Mouse (Mus musculus) kidney, embryonic 15.5 days (tissue): ENCODE measurements around the gene Slc16a6. TPM values are rescaled to one million over a fixed set of nuclear protein-coding genes. Genes with fewer than 3 reads are reported as not detected.
A peak's percentile ranks its signal among the peaks of the same experiment; 100 is the strongest.

ENCODE experiments used
- ATAC-seq: fragments of 200-750 bp; cut with Nextera tagmentation; replicated peaks from 2 replicates; pipeline ENCODE4 v1.8.0; 2017; ENCODE audit warnings: moderate TSS enrichment; ENCODE audit not compliant: low FRiP score
- H3K27ac ChIP-seq: fragments of 300-500 bp; sonication (generic); 2 replicates; pipeline ENCODE4 v1.5.1; 2015; ENCODE audit warnings: mild to moderate bottlenecking, inconsistent platforms
- H3K27me3 ChIP-seq: fragments of 300-500 bp; sonication (generic); 2 replicates; pipeline ENCODE4 v1.6.1; 2015; ENCODE audit warnings: inconsistent platforms
- H3K36me3 ChIP-seq: fragments of 300-500 bp; sonication (generic); 2 replicates; pipeline ENCODE4 v1.6.1; 2015; ENCODE audit warnings: inconsistent platforms
- H3K4me1 ChIP-seq: fragments of 300-500 bp; sonication (generic); 2 replicates; pipeline ENCODE4 v1.6.1; 2015; ENCODE audit warnings: inconsistent platforms
- H3K4me2 ChIP-seq: fragments of 300-500 bp; sonication (generic); 2 replicates; pipeline ENCODE4 v1.6.1; 2015; ENCODE audit warnings: moderate library complexity, mild to moderate bottlenecking, inconsistent platforms
- H3K4me3 ChIP-seq: fragments of 300-500 bp; sonication (generic); replicated peaks from 2 replicates; pipeline ENCODE4 v1.5.1; 2015; ENCODE audit warnings: mild to moderate bottlenecking, inconsistent platforms
- H3K9ac ChIP-seq: fragments of 300-500 bp; sonication (generic); 2 replicates; pipeline ENCODE4 v1.6.1; 2015; ENCODE audit warnings: mild to moderate bottlenecking, inconsistent platforms
- H3K9me3 ChIP-seq: fragments of 300-500 bp; sonication (generic); replicated peaks from 2 replicates; pipeline ENCODE4 v1.6.1; 2016; ENCODE audit warnings: inconsistent platforms
- WGBS: fragments of 180-500 bp; shearing (Covaris S2); methylation state at CpG from one replicate; pipeline ENCODE4 v1.1.7; 2015; ENCODE audit warnings: mixed read lengths; 5-methylcytosine and 5-hydroxymethylcytosine counted together
- polyA plus RNA-seq: library from polyadenylated mRNA; unstranded; fragments of >200 nt; fragmentation: Nextera tagmentation; extraction: Ambion mirVana; gene quantifications from 2 replicates; pipeline ENCODE4 v1.2.1, GENCODE M21; 2015

Gene Slc16a6
- polyA plus RNA-seq, 1 experiment from 2014 or later: 8.8 TPM

DNA sequence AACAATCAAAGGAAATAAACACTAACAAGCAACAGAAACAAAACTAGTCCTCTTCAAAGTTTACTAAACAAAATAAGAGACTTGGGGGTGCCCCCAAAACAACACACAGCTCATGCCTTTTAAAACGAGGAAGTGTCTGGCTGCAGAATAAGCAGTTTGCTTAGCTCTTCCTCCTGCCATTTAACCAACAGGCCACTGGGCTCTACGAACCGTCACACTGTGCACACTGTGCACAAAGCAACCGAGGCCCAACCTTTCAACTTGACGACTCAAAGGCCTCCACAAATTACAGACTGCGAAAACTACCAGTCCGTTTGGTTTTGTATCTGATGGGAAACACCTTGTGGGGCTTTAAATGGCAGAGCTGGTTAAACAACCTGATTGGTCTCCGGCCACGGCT, 3.2 kb downstream of the Slc16a6 start:
- H3K27me3 ChIP-seq: no peaks in the 10 kb centered on the region
- peaks cover 31% of the 10 kb centered on the region for H3K4me1 ChIP-seq
- 49% methylated on average over 9 of the region's 9 CpGs for WGBS
- no peak overlapping the region for H3K4me3 ChIP-seq
- no peak overlapping the region for H3K9ac ChIP-seq
- no peak overlapping the region for H3K27ac ChIP-seq
- H3K36me3 ChIP-seq: no peaks in the 10 kb centered on the region
- no peak overlapping the region for H3K4me2 ChIP-seq
- no peak for ATAC-seq
- no peaks in the 10 kb centered on the region for H3K9me3 ChIP-seq

- H3K9me3 ChIP-seq: no peaks in the 10 kb centered on the region
- H3K4me2 ChIP-seq: no peak overlapping the region
- H3K36me3 ChIP-seq: no peaks in the 10 kb centered on the region
- no peak for ATAC-seq
- H3K27me3 ChIP-seq: no peaks in the 10 kb centered on the region
- no peak overlapping the region for H3K9ac ChIP-seq
- H3K4me3 ChIP-seq: no peak overlapping the region
- H3K4me1 ChIP-seq: peaks cover 24% of the 10 kb centered on the region
- no peak overlapping the region for H3K27ac ChIP-seq
- 84% methylated on average over 5 of the region's 5 CpGs for WGBS
These were observed 5.3 kb downstream of the Slc16a6 start for GRCm38 (mm10) chr11:109468133-109468532.

DNA sequence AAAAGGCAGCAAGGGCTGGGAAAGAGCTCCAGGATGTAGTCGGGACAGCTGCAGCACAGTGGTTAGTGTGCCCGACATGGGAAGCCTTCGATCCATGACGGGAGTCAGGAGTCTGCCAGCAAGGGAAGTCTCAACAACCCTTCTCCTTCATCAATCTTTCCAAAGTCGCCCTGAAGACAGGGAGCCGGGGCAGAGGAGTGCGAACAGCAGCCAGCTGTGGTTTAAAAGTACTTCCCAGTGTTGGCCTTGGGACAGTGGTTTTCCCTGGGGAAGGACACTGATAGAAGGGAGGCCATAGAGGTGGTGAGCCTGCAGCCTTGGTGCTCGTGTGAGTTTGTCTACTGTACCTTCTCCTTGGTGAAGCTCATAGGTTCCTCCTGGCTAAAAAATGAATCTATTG, 6.4 kb downstream of the Slc16a6 start:
- H3K4me3 ChIP-seq: no peak overlapping the region
- peaks cover 8% of the 10 kb centered on the region for H3K36me3 ChIP-seq
- peaks cover 18% of the 10 kb centered on the region for H3K4me1 ChIP-seq
- H3K4me2 ChIP-seq: no peak overlapping the region
- WGBS: 39% methylated on average over 8 of the region's 8 CpGs
- H3K27me3 ChIP-seq: no peaks in the 10 kb centered on the region
- H3K27ac ChIP-seq: no peak overlapping the region
- no peak for ATAC-seq
- no peaks in the 10 kb centered on the region for H3K9me3 ChIP-seq
- no peak overlapping the region for H3K9ac ChIP-seq

GRCm38 (mm10) chr11:109465068-109465467, 8.3 kb downstream of the Slc16a6 start:
- Histone ChIP-seq H3K9ac (no peak overlapping the region), H3K9me3 (no peaks in the 10 kb centered on the region), H3K4me2 (no peak overlapping the region), H3K4me1 (no peaks in the 10 kb centered on the region; the same call in 1 of the 2 replicates), H3K27ac (no peak overlapping the region), H3K4me3 (no peak overlapping the region), H3K27me3 (no peaks in the 10 kb centered on the region), H3K36me3 (peaks cover 14% of the 10 kb centered on the region)
- ATAC-seq: no peak
- 90% methylated on average over 4 of the region's 4 CpGs for WGBS

DNA sequence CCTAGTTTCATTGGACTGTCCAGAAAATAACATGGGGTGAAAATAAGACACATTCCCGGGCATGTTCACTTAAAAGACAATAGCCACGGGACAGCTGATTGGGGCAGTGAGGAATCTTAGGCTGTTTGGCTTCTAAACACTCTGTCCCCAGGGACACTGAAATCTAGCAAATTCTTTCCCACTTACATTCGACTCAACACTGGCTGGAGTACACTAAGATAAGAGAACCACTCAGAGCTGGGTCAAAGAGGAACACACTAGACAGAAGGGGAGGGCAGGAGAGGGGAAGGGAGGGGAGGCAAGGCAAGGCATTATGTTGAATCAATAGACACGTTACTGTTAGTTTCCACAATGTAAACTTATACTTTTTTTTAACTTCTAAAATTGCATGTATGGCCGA, 12.8 kb downstream of the Slc16a6 start:
- Histone ChIP-seq H3K9ac (no peak overlapping the region), H3K4me3 (no peak overlapping the region), H3K4me2 (no peak overlapping the region), H3K4me1 (no peaks in the 10 kb centered on the region), H3K27ac (no peak overlapping the region), H3K36me3 (peaks cover 33% of the 10 kb centered on the region), H3K27me3 (no peaks in the 10 kb centered on the region), H3K9me3 (no peaks in the 10 kb centered on the region)
- 70% methylated on average over 5 of the region's 5 CpGs for WGBS
- ATAC-seq: no peak

GRCm38 (mm10) chr11:109458165-109458564, 15.2 kb downstream of the Slc16a6 start:
- H3K27me3 ChIP-seq: no peaks in the 10 kb centered on the region
- peaks cover 52% of the 10 kb centered on the region for H3K36me3 ChIP-seq
- no peak overlapping the region for H3K4me2 ChIP-seq
- H3K4me1 ChIP-seq: no peaks in the 10 kb centered on the region
- H3K9me3 ChIP-seq: no peaks in the 10 kb centered on the region
- no peak overlapping the region for H3K27ac ChIP-seq
- H3K4me3 ChIP-seq: no peak overlapping the region
- no peak for ATAC-seq
- WGBS: 92% methylated on average over 11 of the region's 11 CpGs
- H3K9ac ChIP-seq: no peak overlapping the region

- 84% methylated on average over 5 of the region's 5 CpGs for WGBS
- H3K27ac ChIP-seq: no peak overlapping the region
- H3K9me3 ChIP-seq: no peaks in the 10 kb centered on the region
These were observed 17.1 kb downstream of the Slc16a6 start for GRCm38 (mm10) chr11:109456261-109456660.

GRCm38 (mm10) chr11:109451169-109451568, 22.2 kb downstream of the Slc16a6 start:
- Histone ChIP-seq H3K27me3 (no peaks in the 10 kb centered on the region), H3K9me3 (no peaks in the 10 kb centered on the region), H3K27ac (no peak overlapping the region), H3K4me1 (no peaks in the 10 kb centered on the region), H3K4me3 (no peak overlapping the region), H3K36me3 (peaks cover 25% of the 10 kb centered on the region), H3K9ac (no peak overlapping the region), H3K4me2 (no peak overlapping the region)
- 86% methylated on average over 11 of the region's 11 CpGs for WGBS
- ATAC-seq: no peak

More at GRCm38 (mm10) chr11:109456261-109456660, 17.1 kb downstream of the Slc16a6 start:
- no peak overlapping the region for H3K4me2 ChIP-seq
- no peak for ATAC-seq
- H3K9ac ChIP-seq: no peak overlapping the region
- H3K27me3 ChIP-seq: no peaks in the 10 kb centered on the region
- H3K36me3 ChIP-seq: peaks cover 44% of the 10 kb centered on the region
- H3K4me1 ChIP-seq: no peaks in the 10 kb centered on the region
- H3K4me3 ChIP-seq: no peak overlapping the region

- Histone ChIP-seq H3K4me2 (no peak overlapping the region), H3K27me3 (no peaks in the 10 kb centered on the region), H3K27ac (no peak overlapping the region), H3K36me3 (no peaks in the 10 kb centered on the region), H3K4me1 (peaks cover 4% of the 10 kb centered on the region), H3K9me3 (no peaks in the 10 kb centered on the region), H3K9ac (no peak overlapping the region), H3K4me3 (no peak overlapping the region)
- WGBS: 55% methylated on average over 13 of the region's 13 CpGs
- peak; percentile 67 for ATAC-seq
These were observed 27.9 kb downstream of the Slc16a6 start for GRCm38 (mm10) chr11:109445438-109446035.

GRCm38 (mm10) chr11:109444600-109444999, 28.8 kb downstream of the Slc16a6 start:
- WGBS: 67% methylated on average over 7 of the region's 7 CpGs
- no peak overlapping the region for H3K9ac ChIP-seq
- H3K9me3 ChIP-seq: no peaks in the 10 kb centered on the region
- no peak for ATAC-seq
- H3K4me2 ChIP-seq: no peak overlapping the region
- no peak overlapping the region for H3K27ac ChIP-seq
- H3K27me3 ChIP-seq: no peaks in the 10 kb centered on the region
- H3K4me1 ChIP-seq: peaks cover 12% of the 10 kb centered on the region
- H3K4me3 ChIP-seq: no peak overlapping the region
- no peaks in the 10 kb centered on the region for H3K36me3 ChIP-seq

- Histone ChIP-seq H3K27ac (no peak overlapping the region), H3K9ac (no peak overlapping the region), H3K27me3 (no peaks in the 10 kb centered on the region), H3K4me1 (peaks cover 16% of the 10 kb centered on the region), H3K9me3 (no peaks in the 10 kb centered on the region), H3K4me2 (no peak overlapping the region), H3K4me3 (no peak overlapping the region), H3K36me3 (no peaks in the 10 kb centered on the region)
- WGBS: 88% methylated on average over 8 of the region's 8 CpGs
- ATAC-seq: no peak
These were observed 29.7 kb downstream of the Slc16a6 start for GRCm38 (mm10) chr11:109443468-109444263.

DNA sequence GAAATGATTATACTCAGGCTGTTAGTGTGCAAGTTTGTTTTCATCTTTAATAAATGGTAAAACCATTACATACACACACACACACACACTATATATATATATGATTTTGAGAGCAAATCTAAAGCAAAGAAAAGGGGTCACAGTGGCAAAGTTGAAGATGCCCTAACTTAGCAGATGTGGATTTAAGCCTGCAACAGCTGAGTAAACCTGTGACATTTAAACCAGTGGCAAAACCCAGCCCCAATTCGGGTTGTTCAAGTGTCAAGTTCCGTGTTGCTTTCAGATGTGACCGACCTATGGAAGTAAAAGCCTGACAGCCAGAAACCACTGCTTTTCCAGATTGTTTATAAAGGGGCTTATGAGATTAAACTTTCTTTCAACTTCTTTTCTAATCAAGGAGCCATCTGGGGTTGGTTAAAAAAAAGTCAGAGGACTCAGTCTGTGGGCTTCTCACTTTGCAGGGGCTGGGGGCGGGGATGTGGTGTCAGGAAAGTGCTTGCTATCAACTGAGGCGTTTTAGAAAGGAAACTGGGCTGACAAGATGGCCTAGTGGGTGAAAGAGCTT, 31.1 kb downstream of the Slc16a6 start:
- H3K27me3 ChIP-seq: no peaks in the 10 kb centered on the region
- no peak overlapping the region for H3K4me3 ChIP-seq
- H3K27ac ChIP-seq: no peak overlapping the region
- peaks cover 12% of the 10 kb centered on the region for H3K36me3 ChIP-seq
- 34% methylated on average over 5 of the region's 5 CpGs for WGBS
- no peaks in the 10 kb centered on the region for H3K9me3 ChIP-seq
- H3K4me1 ChIP-seq: peaks cover 16% of the 10 kb centered on the region
- H3K4me2 ChIP-seq: no peak overlapping the region
- ATAC-seq: no peak
- H3K9ac ChIP-seq: no peak overlapping the region
